Mouse (Mus musculus) kidney, postnatal 10 days (tissue): ENCODE measurements around the gene Mgat4c.

ENCODE experiments used
- DNase-seq: peaks from one replicate; pipeline ENCODE4 v3.0.0; 2021; ENCODE audit warnings: mixed read lengths

Mgat4c gene

DNA sequence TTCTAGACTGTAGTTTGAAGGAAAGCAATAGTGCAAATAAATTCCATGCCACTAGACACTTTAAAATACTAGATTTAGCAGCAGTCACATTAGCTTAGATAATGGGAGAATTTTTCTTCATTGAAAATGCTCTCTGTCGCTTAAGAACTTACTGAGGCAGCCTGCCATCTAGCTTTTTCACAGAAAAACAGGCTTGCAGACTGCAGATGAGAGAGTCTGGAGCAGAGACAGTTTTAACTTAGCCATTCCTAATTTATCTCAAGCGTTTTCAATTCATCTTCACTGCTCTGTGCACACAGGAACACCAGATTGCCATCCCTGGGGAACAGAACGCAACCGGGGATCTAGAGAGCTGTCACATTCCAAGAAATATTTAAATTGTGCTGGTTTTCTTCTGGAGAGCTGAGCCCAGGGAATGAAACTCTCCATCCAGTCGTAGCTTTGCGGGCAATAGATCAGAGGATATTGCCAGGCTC is at the start of gene Mgat4c:
Gene Mgat4c (plus strand): TSS at position 51 of the 476 bp plus-strand sequence.
- DNase-seq: no peak

DNA sequence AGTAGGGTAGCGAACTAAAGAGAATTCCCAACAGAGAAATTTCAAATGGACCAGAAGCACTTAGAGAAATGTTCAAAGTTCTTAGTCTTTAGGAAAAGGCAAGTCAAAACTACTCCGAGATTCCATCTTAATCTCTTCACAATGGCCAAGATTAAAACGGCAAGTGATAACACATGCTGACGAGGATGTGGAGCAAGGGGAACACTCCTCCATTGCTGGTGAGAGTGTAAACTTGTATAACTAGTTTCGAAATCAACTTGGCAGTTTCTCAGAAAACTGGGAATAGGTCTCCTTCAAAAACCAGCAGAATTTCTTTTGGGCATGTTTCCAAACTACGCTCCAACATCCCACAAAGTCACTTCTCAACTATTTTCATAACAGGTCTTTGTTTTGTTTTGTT is 46.0 kb upstream of the Mgat4c start:
- DNase-seq: no peak

DNA sequence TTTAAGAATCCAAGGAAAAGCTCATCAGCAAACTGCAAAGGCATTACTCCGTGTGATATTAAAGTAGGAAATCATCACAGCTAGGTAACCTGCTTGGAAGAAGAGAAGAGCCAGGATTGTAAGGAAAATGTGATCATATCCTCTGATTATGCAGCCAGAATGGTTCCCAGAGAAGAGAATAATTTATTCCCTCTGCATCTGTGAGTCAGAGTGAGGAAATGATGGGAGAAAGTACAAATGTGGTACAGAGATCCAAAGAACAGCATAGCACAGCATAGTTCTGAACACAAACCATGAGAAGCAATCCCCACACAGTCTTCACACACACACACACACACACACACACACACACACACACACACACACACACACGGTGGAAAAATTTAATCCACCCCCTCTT is 40.2 kb upstream of the Mgat4c start:
- no peak for DNase-seq

DNA sequence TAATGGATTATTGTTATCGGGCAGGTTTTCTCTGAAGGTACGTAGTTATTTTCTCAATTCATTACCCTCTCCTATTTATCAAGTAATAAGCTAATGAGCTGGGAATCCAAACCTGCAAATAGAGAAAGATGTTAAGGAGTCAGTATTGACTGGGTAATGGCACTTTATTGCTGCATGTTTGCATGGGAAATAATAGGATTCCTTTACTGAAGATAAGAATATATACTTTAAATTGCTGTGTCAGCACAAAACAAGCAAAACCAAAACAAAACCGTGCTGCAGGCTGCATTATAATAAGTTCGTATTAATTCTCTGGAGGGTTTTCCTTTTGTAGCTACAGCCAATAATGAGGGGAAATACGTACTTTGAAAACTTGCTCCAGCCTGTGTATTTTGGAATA is 627 bp downstream of the Mgat4c start:
- no peak for DNase-seq

DNA sequence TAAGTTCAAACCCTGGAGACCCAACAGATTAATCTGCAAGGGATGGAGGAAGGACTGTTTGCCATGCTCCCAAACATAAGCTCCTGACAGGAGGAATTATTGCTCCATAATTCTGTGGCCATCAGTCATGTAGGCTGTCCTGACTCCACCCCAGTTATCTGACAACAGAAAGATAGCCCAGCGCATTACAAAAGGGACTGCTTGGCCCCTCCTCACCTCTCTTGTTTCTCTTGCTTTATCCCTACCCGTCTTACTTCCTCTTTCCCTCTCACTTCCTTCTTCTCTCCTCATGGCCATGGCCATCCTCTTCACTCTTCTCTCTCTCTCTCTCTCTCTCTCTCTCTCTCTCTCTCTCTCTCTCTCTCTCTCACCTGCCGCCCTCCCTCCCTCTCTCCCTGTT is 80.5 kb downstream of the Mgat4c start:
- no peak for DNase-seq

DNA sequence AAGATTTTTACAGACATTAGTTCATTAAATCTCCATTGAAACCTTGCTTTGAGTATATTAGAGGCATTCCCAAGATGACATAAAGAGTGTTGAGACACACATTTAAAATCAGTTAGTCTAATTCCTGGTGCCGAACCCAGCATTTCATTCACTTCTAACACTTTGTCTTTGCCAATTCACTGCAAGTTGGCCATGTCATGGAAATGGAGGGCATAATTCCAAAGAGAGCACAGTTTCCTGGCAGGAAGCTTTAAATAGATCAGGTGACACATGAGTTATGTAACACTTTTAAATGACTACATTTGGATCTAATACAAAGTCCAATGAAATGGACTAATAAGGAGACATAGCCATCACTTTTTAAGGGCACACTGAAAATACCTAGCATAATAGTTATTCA is 89.4 kb downstream of the Mgat4c start:
- no peak for DNase-seq

DNA sequence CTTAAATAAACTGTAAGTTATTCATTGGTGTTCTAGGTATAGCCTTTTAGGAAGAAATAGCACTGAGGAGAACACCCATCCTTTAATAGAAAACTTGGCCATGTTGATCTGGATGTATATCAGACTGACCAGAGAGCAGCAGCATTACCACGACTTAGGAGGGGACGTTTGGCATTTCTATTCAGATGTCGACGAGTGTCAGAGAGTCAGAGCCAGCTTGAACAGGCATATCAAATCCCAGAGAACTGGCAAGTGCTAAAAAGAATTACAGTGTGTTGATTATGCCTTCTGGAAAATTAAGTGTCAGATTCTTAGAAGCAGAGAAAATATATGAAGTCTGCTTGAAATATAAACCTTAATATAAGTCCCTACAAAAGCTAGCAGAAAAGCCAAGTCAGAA is 89.9 kb downstream of the Mgat4c start:
- DNase-seq: no peak

DNA sequence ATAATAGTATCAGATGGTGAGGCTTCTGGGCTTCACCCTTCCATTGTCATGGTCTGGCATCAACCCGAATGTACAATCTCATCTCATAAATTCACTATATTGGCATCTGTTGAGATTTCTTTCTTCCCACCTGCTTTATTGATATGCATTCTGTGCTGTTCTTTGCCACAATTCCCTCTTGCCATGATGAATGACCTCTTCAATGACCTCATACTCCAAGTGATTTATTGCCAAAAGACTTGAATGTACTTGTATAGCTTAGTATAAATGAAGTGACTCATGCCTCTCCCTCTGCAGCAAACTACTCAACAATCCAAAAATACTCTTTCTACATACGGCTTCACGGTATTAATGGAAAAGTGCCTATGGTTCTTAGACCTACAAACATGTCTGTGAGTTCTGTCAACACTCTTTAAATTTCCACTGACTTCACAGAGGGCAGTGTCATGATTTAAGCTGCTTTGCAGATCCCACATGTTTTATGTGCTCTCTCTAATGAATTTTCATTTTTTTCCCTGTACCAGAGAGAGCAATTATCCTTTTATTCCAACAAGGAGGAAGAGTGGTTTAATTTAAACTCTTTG is 102.0 kb downstream of the Mgat4c start:
- DNase-seq: no peak

DNA sequence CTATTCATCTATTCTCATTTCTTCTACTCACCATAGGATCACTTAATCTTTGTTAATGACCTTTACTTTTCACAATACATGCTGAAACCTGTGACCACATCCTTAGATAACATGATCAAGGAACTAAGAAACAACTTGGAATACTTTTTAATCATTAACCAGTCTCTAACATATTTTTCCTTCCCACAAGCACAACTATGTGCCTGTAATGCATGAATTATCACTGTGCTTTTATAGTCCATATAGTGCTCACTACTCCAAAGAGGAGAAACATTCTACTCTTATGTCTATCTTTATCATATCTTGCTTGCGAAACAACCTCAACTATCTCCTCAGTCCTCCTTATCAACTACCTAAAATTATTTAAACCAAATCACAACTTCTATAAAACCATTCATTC is 114.2 kb downstream of the Mgat4c start:
- no peak for DNase-seq

DNA sequence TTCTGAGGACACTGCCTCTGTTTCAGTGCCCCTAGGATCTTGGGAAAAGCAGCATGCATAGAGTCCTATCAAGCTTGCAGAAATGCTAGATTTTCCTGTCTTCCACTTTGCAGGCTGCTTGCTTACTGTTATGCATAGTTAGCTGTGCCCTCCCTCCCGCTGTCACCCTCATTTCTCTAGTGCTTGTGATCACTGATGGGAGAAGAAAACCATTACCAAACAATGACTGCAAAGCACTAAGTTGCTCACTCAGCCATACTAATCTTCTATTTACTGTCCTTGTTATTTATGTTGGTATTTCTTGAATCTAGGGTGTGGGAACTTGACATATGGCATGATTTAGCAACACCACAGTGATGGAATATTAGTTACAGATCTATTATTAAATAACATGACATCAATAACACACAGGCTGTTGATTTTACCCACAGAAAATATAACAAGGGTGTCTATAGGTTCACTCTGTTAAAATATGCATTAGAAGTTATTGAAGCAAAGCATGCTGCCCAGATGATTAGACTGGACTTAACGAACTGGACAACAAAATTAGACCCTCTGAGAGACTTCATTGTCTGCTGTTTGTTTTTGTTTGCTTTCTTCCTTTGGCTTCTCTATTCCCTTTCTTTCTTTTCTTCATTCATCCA is 117.7 kb downstream of the Mgat4c start:
- peak; percentile 5 for DNase-seq

DNA sequence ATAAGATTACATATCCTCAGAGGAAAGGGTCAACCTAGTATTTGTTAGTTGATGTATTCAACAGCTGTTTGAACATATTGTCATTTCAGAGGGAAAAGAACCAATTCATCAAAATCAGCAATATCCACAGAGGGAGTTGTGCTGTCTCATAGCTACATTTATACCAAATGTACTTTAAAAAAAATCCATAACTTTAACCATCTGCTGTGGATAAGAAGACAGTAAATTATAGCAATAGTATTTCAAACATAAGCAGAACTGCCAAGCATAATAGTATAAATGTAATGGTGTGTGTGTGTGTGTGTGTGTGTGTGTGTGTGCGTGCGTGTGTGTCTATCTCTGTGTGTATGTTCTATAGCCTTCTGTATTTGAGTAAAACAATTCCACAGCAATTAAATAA is 127.5 kb downstream of the Mgat4c start:
- DNase-seq: no peak

DNA sequence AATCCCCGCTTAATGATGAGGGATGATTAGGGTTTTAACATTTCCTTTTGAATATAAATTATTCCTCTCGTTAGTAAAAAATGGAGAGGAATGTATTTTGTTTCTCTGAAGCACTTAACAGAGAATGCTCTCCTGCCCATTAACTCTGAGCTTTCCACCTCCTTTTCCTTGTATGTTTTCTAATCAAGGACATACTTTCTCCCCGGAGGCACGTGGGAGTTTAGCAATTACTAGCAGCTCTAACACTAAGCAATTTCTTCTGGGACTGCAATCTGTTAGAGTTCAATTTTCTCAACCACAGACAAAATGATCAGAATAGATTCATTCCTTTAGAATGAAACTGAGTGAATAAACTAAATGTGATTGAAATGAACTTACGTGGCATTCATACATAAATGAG is 135.6 kb downstream of the Mgat4c start:
- DNase-seq: no peak

DNA sequence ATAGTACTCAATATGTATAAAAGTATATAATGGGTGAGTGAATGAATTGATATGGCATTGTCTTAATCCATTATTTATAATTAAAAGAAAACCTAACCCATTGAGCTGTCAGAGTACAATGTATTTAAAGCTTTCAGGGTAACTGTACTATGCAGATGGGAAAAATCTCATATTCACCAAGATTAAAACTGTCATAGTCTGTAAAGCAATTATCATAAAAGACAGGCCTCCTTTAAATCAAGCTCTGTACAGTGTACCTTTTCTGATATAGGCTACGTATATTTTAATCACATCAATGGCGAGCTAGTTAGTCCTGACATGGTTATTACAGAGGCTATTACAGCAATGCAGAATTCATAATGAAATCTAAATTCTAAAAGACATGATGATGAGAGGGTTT is 146.7 kb downstream of the Mgat4c start:
- no peak for DNase-seq

DNA sequence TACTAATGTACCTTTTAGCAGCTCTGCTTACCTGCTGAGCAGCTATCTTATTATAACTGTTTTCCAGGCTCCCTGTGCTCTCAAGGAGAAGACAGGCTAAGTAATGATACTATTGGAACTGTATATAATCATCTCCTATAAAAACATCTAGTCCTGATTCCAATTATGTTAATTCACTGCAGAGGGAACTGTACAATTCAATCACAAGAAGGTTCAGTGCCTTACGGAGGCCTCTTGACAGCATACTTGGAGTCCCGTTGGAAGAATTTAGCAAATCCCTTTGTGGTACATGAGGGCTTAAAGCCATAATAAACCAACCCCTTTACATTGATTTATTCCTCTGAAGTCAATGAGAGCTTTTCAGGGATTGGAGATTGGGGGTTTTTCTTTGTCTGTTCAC is 174.8 kb downstream of the Mgat4c start:
- no peak for DNase-seq

DNA sequence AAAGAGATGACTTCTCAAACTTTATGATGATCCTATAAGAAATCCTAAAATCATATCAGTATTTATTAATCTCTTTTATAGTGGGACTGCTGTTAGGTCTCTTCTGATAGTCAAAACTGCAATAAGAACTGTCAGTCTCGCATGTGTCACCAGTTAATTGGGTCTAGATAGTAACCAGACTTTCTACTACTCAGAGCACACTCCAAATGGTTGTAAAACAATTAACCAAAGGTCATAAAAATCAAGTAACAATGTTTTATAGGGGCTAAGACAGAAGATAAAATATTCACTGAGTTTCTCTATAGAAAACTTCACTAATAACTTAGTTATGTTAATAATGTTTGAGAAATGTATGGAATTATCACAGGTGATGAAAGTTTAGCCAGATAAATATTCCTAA is 208.6 kb downstream of the Mgat4c start:
- no peak for DNase-seq

DNA sequence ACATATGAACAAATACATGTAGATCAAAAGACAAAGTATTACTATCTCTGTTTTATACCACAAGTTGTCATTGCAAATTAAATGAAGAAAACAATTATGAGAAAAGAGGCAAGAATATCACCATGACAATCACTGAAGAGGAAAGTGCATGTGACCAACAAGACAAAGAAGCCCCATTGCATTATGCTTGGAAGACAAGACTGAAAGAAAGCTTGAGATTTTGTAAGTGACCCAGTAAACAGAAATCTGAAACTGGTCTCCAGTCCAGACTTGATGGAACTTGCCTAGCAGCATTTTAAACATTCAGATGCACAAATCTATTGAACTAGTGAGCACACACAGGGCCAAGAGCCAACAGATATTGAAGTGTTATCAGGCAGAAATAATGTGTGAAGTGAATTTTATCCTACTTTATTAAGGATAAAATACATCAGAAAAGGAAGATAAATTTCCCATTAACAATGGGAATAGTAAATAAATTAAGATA is 236.1 kb downstream of the Mgat4c start:
- no peak for DNase-seq

DNA sequence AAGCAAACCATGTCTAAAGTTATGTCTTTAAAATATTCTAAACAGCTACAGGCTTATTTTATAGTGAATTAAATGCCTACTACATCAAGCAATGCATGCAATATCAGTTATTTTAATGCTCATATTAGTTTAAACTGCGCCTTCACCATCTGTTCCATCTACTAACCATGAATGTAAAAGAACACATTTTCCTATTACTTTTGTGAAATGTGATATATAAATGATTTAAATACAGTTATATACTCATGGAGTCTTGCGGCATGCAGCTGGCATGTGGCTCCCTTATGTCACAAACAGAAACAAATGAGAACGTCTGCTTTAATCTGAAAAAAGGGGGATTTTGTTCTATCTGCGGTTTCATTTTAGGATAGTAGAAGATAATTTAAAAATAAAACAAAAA is 316.3 kb downstream of the Mgat4c start:
- no peak for DNase-seq

DNA sequence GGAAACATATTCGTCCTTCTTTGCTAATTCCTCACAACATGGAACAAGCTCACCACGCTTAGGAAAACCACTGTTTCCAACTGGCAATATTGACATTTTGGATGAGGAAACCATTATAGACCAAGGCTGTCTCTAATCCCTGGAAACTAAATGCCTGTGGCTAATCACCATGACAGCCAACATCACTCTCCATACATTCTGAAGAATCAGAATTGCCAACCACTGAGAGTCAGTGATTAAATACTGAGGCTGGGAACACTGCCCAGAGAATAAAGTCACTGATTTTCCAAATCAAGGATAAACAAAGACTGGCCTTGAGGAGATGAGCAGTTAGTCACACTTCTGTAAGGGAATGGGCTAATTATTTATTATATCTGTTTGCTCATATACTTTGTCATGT is 361.2 kb downstream of the Mgat4c start:
- no peak for DNase-seq

DNA sequence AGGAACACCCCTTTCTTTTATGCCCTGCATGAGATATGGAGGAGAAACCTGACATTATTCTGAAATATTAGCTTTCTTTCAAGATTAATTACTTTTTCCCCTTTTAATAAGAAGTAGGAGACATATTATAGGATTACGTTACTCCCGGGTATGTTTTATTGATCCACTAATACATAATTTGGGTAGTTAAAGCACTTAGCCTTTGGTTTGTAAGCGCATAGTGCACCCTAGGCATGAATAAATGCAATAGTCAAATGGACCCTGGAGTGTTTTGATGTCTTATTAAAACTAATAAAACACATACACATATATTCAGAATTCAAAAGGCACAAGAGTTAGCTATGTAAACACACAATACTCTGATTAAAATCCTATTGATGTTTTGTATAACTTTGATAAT is 374.9 kb downstream of the Mgat4c start:
- DNase-seq: no peak

DNA sequence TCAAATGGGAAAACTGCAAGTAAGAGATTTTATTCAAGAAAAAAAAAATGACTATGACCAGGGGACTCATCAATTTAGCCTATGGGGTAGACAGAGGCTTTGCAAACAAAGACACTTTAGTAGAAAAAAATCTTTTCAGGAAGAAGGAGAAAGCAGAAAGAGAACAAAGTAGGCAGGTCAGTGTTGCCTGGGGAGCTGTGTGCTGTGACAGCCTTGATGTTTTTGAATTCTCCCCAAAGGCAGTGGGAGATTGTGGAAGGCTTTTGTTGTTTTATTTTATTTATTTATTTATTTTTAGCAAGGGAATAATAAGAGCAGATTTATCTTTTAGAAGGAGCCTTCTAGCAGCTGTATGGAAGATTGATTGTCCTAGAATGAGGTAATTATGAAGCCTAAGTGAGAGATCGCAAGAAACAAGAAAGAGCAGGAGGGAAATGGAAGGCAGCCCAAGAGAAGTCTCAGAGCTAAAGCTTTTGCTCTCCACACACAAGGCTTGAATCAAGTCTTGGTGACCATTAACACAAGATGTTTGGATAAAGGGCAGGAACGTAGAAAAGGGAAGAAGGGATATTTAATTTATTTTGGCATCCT is 375.8 kb downstream of the Mgat4c start:
- no peak for DNase-seq

DNA sequence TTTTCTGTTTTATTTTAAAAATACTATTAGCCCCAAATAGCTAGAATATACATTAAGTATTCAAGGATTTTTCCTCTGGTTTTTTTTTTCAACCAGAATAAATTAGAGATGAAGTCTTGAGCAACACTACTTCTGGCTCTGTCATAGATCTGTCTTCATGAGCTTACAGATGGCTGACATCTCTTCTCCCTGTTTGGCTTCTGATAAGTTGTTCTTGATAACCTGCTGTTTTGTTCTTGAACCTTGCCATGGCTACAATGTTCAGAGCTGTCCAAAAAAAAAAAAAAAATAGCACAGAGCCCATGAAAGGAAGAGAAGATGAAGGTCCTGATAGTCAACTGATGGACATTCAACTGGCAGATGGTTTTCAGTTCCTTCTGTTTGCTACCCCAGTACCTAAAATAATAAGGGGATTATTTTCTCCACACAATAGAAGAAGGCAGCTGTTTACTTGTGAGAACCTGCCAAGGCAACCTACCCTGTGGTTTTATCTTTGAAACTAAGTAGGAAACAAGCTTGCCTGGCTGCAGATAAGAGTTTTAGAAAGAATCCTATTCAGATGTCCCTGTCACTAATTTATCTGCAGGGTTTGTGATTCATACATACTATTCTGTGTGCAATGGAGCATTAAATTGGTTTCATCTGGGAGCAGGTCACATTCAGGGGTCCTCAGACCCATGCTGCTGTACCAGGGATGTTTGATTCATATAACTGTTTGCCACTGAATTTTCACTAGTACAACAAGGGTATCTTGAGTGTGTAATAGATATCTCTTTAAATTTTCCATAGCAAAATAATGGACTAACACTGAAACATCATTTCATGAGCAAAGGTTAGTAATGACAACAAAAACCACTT is 393.5 kb downstream of the Mgat4c start:
- no peak for DNase-seq

DNA sequence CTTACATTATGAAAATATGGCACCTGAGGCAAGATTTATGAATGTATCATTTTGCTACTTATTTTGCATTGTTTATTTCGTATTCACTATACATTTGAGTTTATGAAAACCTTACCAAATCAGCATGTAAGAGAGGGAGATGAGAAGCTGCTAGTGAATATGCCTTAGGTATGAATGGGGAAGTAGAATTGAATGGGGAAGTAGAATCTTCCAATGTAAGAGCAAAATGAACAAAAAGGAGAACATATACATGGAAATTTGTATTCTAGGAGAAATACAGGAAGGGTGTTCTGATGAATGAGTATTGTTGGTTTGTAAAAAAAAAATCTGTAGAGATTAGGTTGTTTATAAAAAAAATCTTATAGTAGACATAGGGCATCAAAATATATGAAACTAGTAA is 441.9 kb downstream of the Mgat4c start:
- DNase-seq: no peak

DNA sequence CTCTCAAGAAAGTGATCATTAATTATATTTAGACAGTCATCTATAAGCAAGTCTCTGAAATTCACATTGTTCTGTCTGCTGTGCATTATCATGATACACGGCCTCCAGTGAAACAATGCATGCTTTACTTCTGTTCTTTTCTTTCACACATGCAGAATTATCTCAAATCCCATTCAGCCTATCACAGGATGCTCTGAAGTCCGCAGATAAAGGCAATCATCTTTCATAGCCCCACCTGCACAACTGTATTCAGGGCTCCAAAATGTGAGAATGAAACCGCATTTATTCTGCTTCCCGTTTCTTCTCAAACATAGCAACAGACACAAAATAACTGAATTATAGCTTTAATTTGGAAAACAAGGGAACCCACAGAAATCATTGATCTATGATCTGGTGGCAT is 446.1 kb downstream of the Mgat4c start:
- no peak for DNase-seq

DNA sequence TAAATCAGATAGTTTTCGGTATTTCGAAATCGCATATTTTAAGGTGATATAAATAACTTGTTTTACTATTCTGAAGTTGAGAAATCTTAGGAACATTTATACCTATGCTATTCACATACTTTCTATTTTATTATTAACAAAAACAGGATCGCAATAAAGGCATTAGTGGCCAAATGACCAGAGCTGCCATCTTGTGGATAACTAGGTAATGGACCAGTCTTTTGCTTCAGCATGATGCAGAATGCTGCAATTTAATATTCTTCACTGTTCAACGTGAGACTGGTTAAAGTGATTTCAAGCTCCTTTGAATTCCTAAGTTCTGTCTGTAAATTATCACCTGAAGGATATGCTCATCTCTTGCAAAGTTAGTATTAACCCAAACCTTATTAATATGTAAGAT is 473.6 kb downstream of the Mgat4c start:
- no peak for DNase-seq
